Mouse (Mus musculus) cortical plate, adult 2 months (tissue): ENCODE data around the gene Sft2d1.

ENCODE experiments used
- CTCF ChIP-seq: fragments of 200-500 bp; IDR thresholded peaks from 2 replicates; pipeline ENCODE4 v1.5.1; 2011; ENCODE audit warnings: mild to moderate bottlenecking, control low read depth, low read length; ENCODE audit not compliant: insufficient read depth; ENCODE audit errors: extremely low read depth
- POLR2A ChIP-seq: fragments of 200-500 bp; IDR thresholded peaks from 2 replicates; pipeline ENCODE4 v1.6.1; 2011; ENCODE audit warnings: mild to moderate bottlenecking, low read length, control low read depth; ENCODE audit not compliant: insufficient read depth; ENCODE audit errors: extremely low read depth

GRCm38 (mm10) chr17:8298281-8298680 is 12.6 kb upstream of the Sft2d1 start:
- TF ChIP-seq CTCF: no peak
- TF ChIP-seq POLR2A: no peak
